Mouse (Mus musculus): Measurements from ENCODE around the gene Ptdss2. TPM values are rescaled to one million over a fixed set of nuclear protein-coding genes. Genes with fewer than 3 reads are reported as not detected.

Ptdss2 gene
- polyA plus RNA-seq, 1 experiment from 2014 or later, result 67.3 TPM

GRCm38 (mm10) chr7:141198121-141198520 is 75.9 kb downstream of the Ptdss2 start:
- H3K27me3 ChIP-seq (ENCODE audit: control insufficient read depth, insufficient read depth, low read length), result no peaks in the 10 kb centered on the region
- H3K4me2 ChIP-seq (replicated peaks; ENCODE audit: low read depth, low read length), result no peak overlapping the region
- H3K27ac ChIP-seq (ENCODE audit: low read length), result no peak overlapping the region
- H3K4me3 ChIP-seq (ENCODE audit: low read depth, low read length), result no peak overlapping the region
- no peaks in the 10 kb centered on the region for H3K36me3 ChIP-seq (ENCODE audit: control insufficient read depth, insufficient read depth, low read length)
- no peak overlapping the region for H3K9ac ChIP-seq (replicated peaks; ENCODE audit: low read depth, low read length)
- ATAC-seq (ENCODE audit: insufficient number of reproducible peaks, insufficient read depth, low FRiP score, low read depth), result no peak
- H3K9me3 ChIP-seq (ENCODE audit: control insufficient read depth, low read depth, low read length), result no peaks in the 10 kb centered on the region
- no peaks in the 10 kb centered on the region for H3K4me1 ChIP-seq (ENCODE audit: control insufficient read depth, insufficient read depth, low read length)
- WGBS, result 88% methylated on average over 4 of the region's 4 CpGs

- no peaks in the 10 kb centered on the region for H3K36me3 ChIP-seq (ENCODE audit: control insufficient read depth, insufficient read depth, low read length)
- no peak overlapping the region for H3K9ac ChIP-seq (replicated peaks; ENCODE audit: low read depth, low read length)
- H3K4me2 ChIP-seq (replicated peaks; ENCODE audit: low read depth, low read length), result no peak overlapping the region
- no peak for ATAC-seq (ENCODE audit: insufficient number of reproducible peaks, insufficient read depth, low FRiP score, low read depth)
- 78% methylated on average over 3 of the region's 3 CpGs for WGBS
- H3K27ac ChIP-seq (ENCODE audit: low read length), result no peak overlapping the region
- H3K9me3 ChIP-seq (ENCODE audit: control insufficient read depth, low read depth, low read length), result no peaks in the 10 kb centered on the region
- no peaks in the 10 kb centered on the region for H3K4me1 ChIP-seq (ENCODE audit: control insufficient read depth, insufficient read depth, low read length)
- no peaks in the 10 kb centered on the region for H3K27me3 ChIP-seq (ENCODE audit: control insufficient read depth, insufficient read depth, low read length)
- no peak overlapping the region for H3K4me3 ChIP-seq (ENCODE audit: low read depth, low read length)
Measured at GRCm38 (mm10) chr7:141204546-141204945, 82.4 kb downstream of the Ptdss2 start.

- H3K27me3 ChIP-seq (ENCODE audit: control insufficient read depth, insufficient read depth, low read length), result no peaks in the 10 kb centered on the region
- no peaks in the 10 kb centered on the region for H3K36me3 ChIP-seq (ENCODE audit: control insufficient read depth, insufficient read depth, low read length)
- H3K27ac ChIP-seq (ENCODE audit: low read length), result no peak overlapping the region
- WGBS, result 91% methylated on average over 5 of the region's 5 CpGs
- no peak for ATAC-seq (ENCODE audit: insufficient number of reproducible peaks, insufficient read depth, low FRiP score, low read depth)
- no peak overlapping the region for H3K9ac ChIP-seq (replicated peaks; ENCODE audit: low read depth, low read length)
- H3K4me3 ChIP-seq (ENCODE audit: low read depth, low read length), result no peak overlapping the region
- H3K4me2 ChIP-seq (replicated peaks; ENCODE audit: low read depth, low read length), result no peak overlapping the region
- H3K4me1 ChIP-seq (ENCODE audit: control insufficient read depth, insufficient read depth, low read length), result no peaks in the 10 kb centered on the region
- H3K9me3 ChIP-seq (ENCODE audit: control insufficient read depth, low read depth, low read length), result no peaks in the 10 kb centered on the region
Measured at GRCm38 (mm10) chr7:141205504-141205903, 83.3 kb downstream of the Ptdss2 start.

GRCm38 (mm10) chr7:141206182-141206937 is 84.2 kb downstream of the Ptdss2 start:
- Histone ChIP-seq H3K4me3 (ENCODE audit: low read depth, low read length) (no peak overlapping the region), H3K27ac (ENCODE audit: low read length) (no peak overlapping the region), H3K27me3 (ENCODE audit: control insufficient read depth, insufficient read depth, low read length) (no peaks in the 10 kb centered on the region), H3K4me2 (replicated peaks; ENCODE audit: low read depth, low read length) (no peak overlapping the region), H3K4me1 (ENCODE audit: control insufficient read depth, insufficient read depth, low read length) (no peaks in the 10 kb centered on the region), H3K36me3 (ENCODE audit: control insufficient read depth, insufficient read depth, low read length) (no peaks in the 10 kb centered on the region), H3K9me3 (ENCODE audit: control insufficient read depth, low read depth, low read length) (no peaks in the 10 kb centered on the region), H3K9ac (replicated peaks; ENCODE audit: low read depth, low read length) (no peak overlapping the region)
- ATAC-seq (ENCODE audit: insufficient number of reproducible peaks, insufficient read depth, low FRiP score, low read depth), result no peak
- 90% methylated on average over 18 of the region's 18 CpGs for WGBS

Other genes starting within 250 kb of the Ptdss2 start
- 136 and 146 TPM in 2 replicates for gene Psmd13, start 240.4 kb upstream of the Ptdss2 start, polyA plus RNA-seq (2014; fragmentation: Nextera tagmentation; extraction: Ambion mirVana)
- 21.8 and 23.5 TPM in 2 replicates for gene Sirt3, start 240.1 kb upstream of the Ptdss2 start, polyA plus RNA-seq (2014; fragmentation: Nextera tagmentation; extraction: Ambion mirVana)
- gene Cox8b, start 221.9 kb upstream of the Ptdss2 start, polyA plus RNA-seq (2014; fragmentation: Nextera tagmentation; extraction: Ambion mirVana), result 0.87 TPM in 1 of 2 replicates, not detected in the other
- 1.2 and 2.2 TPM in 2 replicates for gene Nlrp6, start 201.5 kb upstream of the Ptdss2 start, polyA plus RNA-seq (2014; fragmentation: Nextera tagmentation; extraction: Ambion mirVana)
- 28.7 and 31.0 TPM in 2 replicates for gene Pgghg, start 181.0 kb upstream of the Ptdss2 start, polyA plus RNA-seq (2014; fragmentation: Nextera tagmentation; extraction: Ambion mirVana)
- gene Ifitm5, start 172.1 kb upstream of the Ptdss2 start, polyA plus RNA-seq (2014; fragmentation: Nextera tagmentation; extraction: Ambion mirVana), result 2.0 and 2.6 TPM in 2 replicates
- not detected in 2 replicates for gene Gm45717, start 166.4 kb upstream of the Ptdss2 start, polyA plus RNA-seq (2014; fragmentation: Nextera tagmentation; extraction: Ambion mirVana)
- 1,395 and 1,501 TPM in 2 replicates for gene Ifitm2, start 166.4 kb upstream of the Ptdss2 start, polyA plus RNA-seq (2014; fragmentation: Nextera tagmentation; extraction: Ambion mirVana)
- 241 and 289 TPM in 2 replicates for gene Ifitm1, start 155.2 kb upstream of the Ptdss2 start, polyA plus RNA-seq (2014; fragmentation: Nextera tagmentation; extraction: Ambion mirVana)
- gene Ifitm3, start 111.6 kb upstream of the Ptdss2 start, polyA plus RNA-seq (2014; fragmentation: Nextera tagmentation; extraction: Ambion mirVana), result 347 and 377 TPM in 2 replicates
- gene Ifitm6, start 104.5 kb upstream of the Ptdss2 start, polyA plus RNA-seq (2014; fragmentation: Nextera tagmentation; extraction: Ambion mirVana), result 2.6 TPM in 1 of 2 replicates, not detected in the other
- not detected in 2 replicates for gene Gm17387, start 93.3 kb upstream of the Ptdss2 start, polyA plus RNA-seq (2014; fragmentation: Nextera tagmentation; extraction: Ambion mirVana)
- gene B4galnt4, start 61.3 kb upstream of the Ptdss2 start, polyA plus RNA-seq (2014; fragmentation: Nextera tagmentation; extraction: Ambion mirVana), result 8.6 and 10.3 TPM in 2 replicates
- 20.2 and 21.1 TPM in 2 replicates for gene Pkp3, start 44.2 kb upstream of the Ptdss2 start, polyA plus RNA-seq (2014; fragmentation: Nextera tagmentation; extraction: Ambion mirVana)
- gene Sigirr, start 21.8 kb upstream of the Ptdss2 start, polyA plus RNA-seq (2014; fragmentation: Nextera tagmentation; extraction: Ambion mirVana), result 7.1 and 7.4 TPM in 2 replicates
- 11.9 and 12.2 TPM in 2 replicates for gene Ano9, start 4.6 kb upstream of the Ptdss2 start, polyA plus RNA-seq (2014; fragmentation: Nextera tagmentation; extraction: Ambion mirVana)
- 165 and 181 TPM in 2 replicates for gene Rnh1, start 50.5 kb downstream of the Ptdss2 start, polyA plus RNA-seq (2014; fragmentation: Nextera tagmentation; extraction: Ambion mirVana)
- gene Hras, start 71.6 kb downstream of the Ptdss2 start, polyA plus RNA-seq (2014; fragmentation: Nextera tagmentation; extraction: Ambion mirVana), result 79.4 and 85.5 TPM in 2 replicates
- gene Lrrc56, start 71.8 kb downstream of the Ptdss2 start, polyA plus RNA-seq (2014; fragmentation: Nextera tagmentation; extraction: Ambion mirVana), result 5.3 and 6.1 TPM in 2 replicates
- 1.7 and 2.3 TPM in 2 replicates for gene Lmntd2, start 91.7 kb downstream of the Ptdss2 start, polyA plus RNA-seq (2014; fragmentation: Nextera tagmentation; extraction: Ambion mirVana)
- gene Rassf7, start 93.5 kb downstream of the Ptdss2 start, polyA plus RNA-seq (2014; fragmentation: Nextera tagmentation; extraction: Ambion mirVana), result 57.2 and 59.2 TPM in 2 replicates
- gene Phrf1, start 106.4 kb downstream of the Ptdss2 start, polyA plus RNA-seq (2014; fragmentation: Nextera tagmentation; extraction: Ambion mirVana), result 69.0 and 72.1 TPM in 2 replicates
- 1.4 and 1.6 TPM in 2 replicates for gene Irf7, start 144.1 kb downstream of the Ptdss2 start, polyA plus RNA-seq (2014; fragmentation: Nextera tagmentation; extraction: Ambion mirVana)
- 1.6 and 1.7 TPM in 2 replicates for gene Cdhr5, start 154.4 kb downstream of the Ptdss2 start, polyA plus RNA-seq (2014; fragmentation: Nextera tagmentation; extraction: Ambion mirVana)
- gene Sct, start 156.8 kb downstream of the Ptdss2 start, polyA plus RNA-seq (2014; fragmentation: Nextera tagmentation; extraction: Ambion mirVana), result 9.1 and 10.5 TPM in 2 replicates
- gene Drd4, start 169.6 kb downstream of the Ptdss2 start, polyA plus RNA-seq (2014; fragmentation: Nextera tagmentation; extraction: Ambion mirVana), result 0.20 and 0.35 TPM in 2 replicates
- 80.2 and 82.9 TPM in 2 replicates for gene Deaf1, start 205.3 kb downstream of the Ptdss2 start, polyA plus RNA-seq (2014; fragmentation: Nextera tagmentation; extraction: Ambion mirVana)
- 30.8 and 32.4 TPM in 2 replicates for gene Tmem80, start 205.4 kb downstream of the Ptdss2 start, polyA plus RNA-seq (2014; fragmentation: Nextera tagmentation; extraction: Ambion mirVana)
- 28.1 and 30.6 TPM in 2 replicates for gene Eps8l2, start 216.5 kb downstream of the Ptdss2 start, polyA plus RNA-seq (2014; fragmentation: Nextera tagmentation; extraction: Ambion mirVana)

All from stomach, embryonic 14.5 days (tissue).